Comparison of ENCODE assay signal across 8 mouse cellular contexts in the genomic region with DNA sequence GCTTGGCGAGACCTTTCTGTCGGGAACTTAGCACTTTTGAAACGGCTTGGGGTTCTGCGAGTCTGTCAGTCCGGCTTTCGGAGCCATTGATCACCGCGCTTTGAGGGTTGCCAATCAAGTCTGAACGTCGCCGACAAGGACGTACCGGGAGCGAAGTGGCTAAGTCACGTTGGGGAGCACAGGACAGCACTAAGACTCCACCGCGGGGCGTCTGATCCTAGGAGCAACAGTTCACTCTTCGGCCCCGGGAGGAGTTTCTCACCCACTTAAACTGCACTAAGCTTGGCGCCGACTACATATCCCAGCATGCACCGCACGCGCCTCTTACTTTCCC. TPM values are rescaled to one million over a fixed set of nuclear protein-coding genes. Genes with fewer than 3 reads are reported as not detected.
A peak's percentile ranks its signal among the peaks of the same experiment; 100 is the strongest.
DNase-seq lines count a peak whose midpoint lies in the region; ATAC-seq and TF ChIP-seq lines count a peak whose summit lies in the region.

No protein-coding gene starts in this region.

- peaks cover 4% of the 10 kb centered on the region for H3K4me1 ChIP-seq in testis, adult 2 months (ENCODE audit: control insufficient read depth, insufficient read depth, low read length)
- peaks cover 33% of the 10 kb centered on the region for H3K4me1 ChIP-seq in liver, embryonic 12.5 days

- no peak for ATAC-seq in liver, embryonic 12.5 days

- H3K9me3 ChIP-seq in liver, embryonic 12.5 days (replicated peaks), result no peaks in the 10 kb centered on the region

- TF ChIP-seq CTCF in gastrocnemius, adult 2 months (IDR thresholded peaks at IDR 0.05), result no peak
- TF ChIP-seq CTCF in testis, adult 2 months (IDR thresholded peaks at IDR 0.05; ENCODE audit: control insufficient read depth, insufficient read depth, insufficient replicate concordance, low read depth, low read length), result no peak

- peak overlapping the region; percentile 88 for H3K9ac ChIP-seq in liver, embryonic 12.5 days

- no peak for DNase-seq in gastrocnemius, adult 2 months
- DNase-seq in gastrocnemius, postnatal 10 days, result no peak
- no peak for DNase-seq in testis, postnatal 14 days (ENCODE audit: low spot score)
- no peak for DNase-seq in c-Kit-positive CD71-positive TER-119-positive erythroid progenitor cells, embryonic 14.5 days (ENCODE audit: low spot score)
- DNase-seq in thymus, postnatal 10 days (ENCODE audit: low spot score in 2 of 2), result no peak
- DNase-seq in adipocyte (ENCODE audit: low spot score), result no peak

- H3K27me3 ChIP-seq in testis, adult 2 months (ENCODE audit: control insufficient read depth, insufficient read depth, low read length), result no peaks in the 10 kb centered on the region
- no peaks in the 10 kb centered on the region for H3K27me3 ChIP-seq in liver, embryonic 12.5 days (replicated peaks)

- H3K27ac ChIP-seq in gastrocnemius, adult 2 months, result peak overlapping the region; percentile 100
- H3K27ac ChIP-seq in testis, adult 2 months (ENCODE audit: control insufficient read depth, insufficient read depth, low read depth, low read length), result peak overlapping the region; percentile 97
- peak overlapping the region; percentile 99 for H3K27ac ChIP-seq in liver, embryonic 12.5 days

- H3K4me2 ChIP-seq in liver, embryonic 12.5 days, result peak overlapping the region; percentile 87

- 0% methylated on average over 25 of the region's 25 CpGs for WGBS in liver, embryonic 12.5 days (ENCODE audit: insufficient replicate concordance)

- H3K36me3 ChIP-seq in testis, adult 2 months (ENCODE audit: control insufficient read depth, insufficient read depth, low read length), result no peaks in the 10 kb centered on the region
- peaks cover 38% of the 10 kb centered on the region for H3K36me3 ChIP-seq in liver, embryonic 12.5 days

- intact Hi-C loops in gastrocnemius, adult 2 months (cut with DNase I), result loop anchor here (5.0 kb wide), 1 partner anchor 225 kb away; a partner anchor contains a TSS

- no peak for TF ChIP-seq POLR2A in testis, adult 2 months (IDR thresholded peaks at IDR 0.05; ENCODE audit: control insufficient read depth, low read depth, low read length)

- H3K4me3 ChIP-seq in gastrocnemius, adult 2 months, result peak overlapping the region; percentile 94
- peak overlapping the region; percentile 86 for H3K4me3 ChIP-seq in testis, adult 2 months (ENCODE audit: control insufficient read depth, low read depth, low read length)
- peak overlapping the region; percentile 81 for H3K4me3 ChIP-seq in liver, embryonic 12.5 days

RNA-seq across cellular contexts. Expression of a gene that starts 0.3 kb away (rescaled TPM):
- total RNA-seq in gastrocnemius, adult 2 months (2021), result 1 to 10 TPM; 1.9 to 2.1 TPM
- total RNA-seq in gastrocnemius, postnatal 10 days (2021), result 1 to 10 TPM; 3.5 to 4.6 TPM
- 8.1 and 9.5 TPM in 2 replicates for polyA plus RNA-seq in testis, adult 2 months (2012; rRNA removed)
- polyA plus RNA-seq in liver, embryonic 12.5 days (2016; fragmentation: Nextera tagmentation; extraction: Ambion mirVana), result 2.9 and 3.1 TPM in 2 replicates

RNA-seq across cellular contexts. Expression of a gene that starts 0.4 kb away (rescaled TPM):
- 1 to 10 TPM; 7.2 to 8.0 TPM for total RNA-seq in gastrocnemius, adult 2 months (2021)
- total RNA-seq in gastrocnemius, postnatal 10 days (2021), result 10 to 100 TPM; 10.7 to 14.7 TPM
- 11.4 and 12.1 TPM in 2 replicates for polyA plus RNA-seq in testis, adult 2 months (2012; rRNA removed)
- 12.7 and 12.8 TPM in 2 replicates for polyA plus RNA-seq in liver, embryonic 12.5 days (2016; fragmentation: Nextera tagmentation; extraction: Ambion mirVana)

RNA-seq across cellular contexts. Expression of a gene that starts 9.1 kb away (rescaled TPM):
- 1 to 10 TPM; 5.2 to 7.6 TPM for total RNA-seq in gastrocnemius, adult 2 months (2021)
- 10 to 100 TPM; 23.1 to 30.3 TPM for total RNA-seq in gastrocnemius, postnatal 10 days (2021)
- 3.7 and 5.2 TPM in 2 replicates for polyA plus RNA-seq in testis, adult 2 months (2012; rRNA removed)
- polyA plus RNA-seq in liver, embryonic 12.5 days (2016; fragmentation: Nextera tagmentation; extraction: Ambion mirVana), result 22.3 and 25.1 TPM in 2 replicates

RNA-seq across cellular contexts. Expression of a gene that starts 27.9 kb away (rescaled TPM):
- total RNA-seq in gastrocnemius, adult 2 months (2021), result not detected
- total RNA-seq in gastrocnemius, postnatal 10 days (2021), result not detected
- 1.2 and 2.0 TPM in 2 replicates for polyA plus RNA-seq in testis, adult 2 months (2012; rRNA removed)
- polyA plus RNA-seq in liver, embryonic 12.5 days (2016; fragmentation: Nextera tagmentation; extraction: Ambion mirVana), result 2.0 and 2.1 TPM in 2 replicates

RNA-seq across cellular contexts. Expression of a gene that starts 31.4 kb away (rescaled TPM):
- total RNA-seq in gastrocnemius, adult 2 months (2021), result 1,000 to 10,000 TPM; 1,384 to 2,252 TPM
- total RNA-seq in gastrocnemius, postnatal 10 days (2021), result 100 to 1,000 TPM; 833 to 932 TPM
- polyA plus RNA-seq in testis, adult 2 months (2012; rRNA removed), result 0.35 and 0.52 TPM in 2 replicates
- polyA plus RNA-seq in liver, embryonic 12.5 days (2016; fragmentation: Nextera tagmentation; extraction: Ambion mirVana), result 1.2 and 1.5 TPM in 2 replicates
